Mouse (Mus musculus) neural tube, embryonic 15.5 days (tissue): ENCODE results near the gene H60b. TPM values are rescaled to one million over a fixed set of nuclear protein-coding genes. Genes with fewer than 3 reads are reported as not detected.

Source experiments
- ATAC-seq: fragments of 200-750 bp; cut with Nextera tagmentation; 2 replicates; pipeline ENCODE4 v1.8.0; 2017; ENCODE audit warnings: mild to moderate bottlenecking, moderate TSS enrichment, moderate library complexity; ENCODE audit not compliant: low FRiP score
- H3K27ac ChIP-seq: fragments of 300-500 bp; sonication (generic); replicated peaks from 2 replicates; pipeline ENCODE4 v1.5.1; 2015; ENCODE audit warnings: mild to moderate bottlenecking, inconsistent platforms
- H3K27me3 ChIP-seq: fragments of 300-500 bp; sonication (generic); replicated peaks from 2 replicates; pipeline ENCODE4 v1.6.1; 2015; ENCODE audit warnings: inconsistent platforms
- H3K36me3 ChIP-seq: fragments of 300-500 bp; sonication (generic); 2 replicates; pipeline ENCODE4 v1.6.1; 2015; ENCODE audit warnings: inconsistent platforms
- H3K4me1 ChIP-seq: fragments of 300-500 bp; sonication (generic); 2 replicates; pipeline ENCODE4 v1.6.1; 2015; ENCODE audit warnings: inconsistent platforms
- H3K4me2 ChIP-seq: fragments of 300-500 bp; sonication (generic); 2 replicates; pipeline ENCODE4 v1.6.1; 2015; ENCODE audit warnings: inconsistent platforms, mild to moderate bottlenecking, moderate library complexity
- H3K4me3 ChIP-seq: fragments of 300-500 bp; sonication (generic); replicated peaks from 2 replicates; pipeline ENCODE4 v1.5.1; 2015; ENCODE audit warnings: mild to moderate bottlenecking, inconsistent platforms
- H3K9ac ChIP-seq: fragments of 300-500 bp; sonication (generic); replicated peaks from 2 replicates; pipeline ENCODE4 v1.6.1; 2015; ENCODE audit warnings: mild to moderate bottlenecking, inconsistent platforms
- H3K9me3 ChIP-seq: fragments of 300-500 bp; sonication (generic); replicated peaks from 2 replicates; pipeline ENCODE4 v1.6.1; 2016; ENCODE audit warnings: inconsistent platforms
- WGBS: fragments of 180-500 bp; shearing (Covaris S2); methylation state at CpG from one replicate; pipeline ENCODE4 v1.1.7; 2015; ENCODE audit warnings: mixed read lengths; 5-methylcytosine and 5-hydroxymethylcytosine counted together
- polyA plus RNA-seq: library from polyadenylated mRNA; unstranded; fragments of >200 nt; fragmentation: Nextera tagmentation; extraction: Ambion mirVana; gene quantifications from 2 replicates; pipeline ENCODE4 v1.2.1, GENCODE M21; 2015

H60b gene
- polyA plus RNA-seq, 1 experiment from 2014 or later: 0.23 TPM

DNA sequence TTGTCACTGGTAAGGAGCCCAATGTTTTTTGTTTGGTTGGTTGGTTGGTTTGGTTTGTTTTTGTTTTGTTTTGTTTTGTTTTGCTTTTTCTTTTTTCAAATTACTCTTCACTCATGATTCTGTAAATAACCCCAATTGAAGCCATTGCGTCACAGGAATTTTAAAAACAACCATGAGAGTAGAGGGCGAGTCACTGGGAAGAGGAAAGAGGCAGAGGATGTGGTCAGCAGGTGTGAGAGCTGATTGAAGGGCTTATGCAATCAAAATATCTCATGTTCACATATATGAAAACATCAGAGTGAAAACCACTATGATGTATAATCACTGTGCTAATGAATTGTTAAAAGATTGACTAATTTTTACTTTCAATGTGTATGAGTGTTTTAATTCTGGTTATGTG lies 140.9 kb downstream of the H60b start:
- Histone ChIP-seq H3K4me3 (no peak overlapping the region), H3K27me3 (no peaks in the 10 kb centered on the region), H3K4me1 (no peaks in the 10 kb centered on the region), H3K36me3 (no peaks in the 10 kb centered on the region), H3K27ac (no peak overlapping the region), H3K4me2 (no peak overlapping the region), H3K9me3 (no peaks in the 10 kb centered on the region), H3K9ac (no peak overlapping the region)
- ATAC-seq: no peak
- 87% methylated on average over 2 of the region's 2 CpGs for WGBS

DNA sequence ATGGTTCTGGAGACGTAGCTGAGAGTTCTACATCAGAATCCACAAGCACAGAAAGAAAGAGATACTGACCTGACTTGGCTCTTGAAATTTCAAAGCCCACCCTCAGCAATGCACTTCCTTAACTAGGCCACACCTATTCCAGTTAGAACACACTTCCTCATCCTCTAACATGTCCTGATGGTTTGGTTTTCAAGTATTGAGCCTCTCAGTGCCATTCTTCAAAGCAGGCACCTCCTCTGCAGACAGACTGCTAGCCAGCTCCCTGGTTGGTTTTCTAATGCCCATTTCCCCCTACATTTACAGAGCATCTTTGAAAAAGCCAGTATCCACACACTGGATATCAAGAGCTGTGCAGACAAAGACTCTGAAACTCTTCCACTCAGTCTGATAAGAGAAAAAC lies 143.3 kb downstream of the H60b start:
- H3K27me3 ChIP-seq: no peaks in the 10 kb centered on the region
- no peak for ATAC-seq
- H3K9ac ChIP-seq: no peak overlapping the region
- no peak overlapping the region for H3K4me2 ChIP-seq
- WGBS: 100% methylated on average over 1 of the region's 1 CpGs
- H3K4me1 ChIP-seq: no peaks in the 10 kb centered on the region
- H3K36me3 ChIP-seq: no peaks in the 10 kb centered on the region
- no peaks in the 10 kb centered on the region for H3K9me3 ChIP-seq
- H3K27ac ChIP-seq: no peak overlapping the region
- H3K4me3 ChIP-seq: no peak overlapping the region

DNA sequence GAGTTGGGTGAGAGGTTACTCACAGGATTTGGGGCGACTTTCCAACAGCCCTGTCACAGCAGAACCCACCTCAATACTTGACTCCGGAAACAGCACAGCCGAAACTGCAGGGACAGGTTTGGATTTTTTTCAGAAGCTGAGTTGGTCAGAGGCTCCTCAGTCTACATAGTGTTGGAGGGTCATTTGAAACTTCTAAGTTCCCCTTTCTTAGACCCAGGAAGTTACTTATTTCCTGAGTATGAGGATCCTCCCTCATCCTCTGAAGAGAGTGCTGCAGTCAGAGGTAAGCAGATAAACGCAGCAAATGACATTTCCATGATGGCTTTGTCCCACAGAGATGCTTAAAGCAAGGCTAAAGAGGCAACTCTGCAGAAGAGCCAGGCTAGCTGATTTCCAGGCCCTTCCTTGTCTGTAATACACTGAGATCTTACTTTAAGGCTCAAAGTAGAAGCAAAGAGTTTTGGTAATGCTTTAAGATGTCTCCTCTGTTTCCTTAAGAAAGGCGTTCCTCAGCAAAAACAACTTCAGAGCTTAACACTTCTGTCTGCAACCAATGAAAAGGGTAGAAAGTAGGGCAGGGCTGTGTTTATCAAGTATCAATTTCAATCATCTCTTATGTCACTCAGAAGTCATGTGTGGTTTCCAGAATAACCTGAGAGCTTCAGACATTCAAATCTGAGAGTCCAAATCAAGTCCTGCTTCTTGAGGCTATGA lies 144.1 kb downstream of the H60b start:
- Histone ChIP-seq H3K27me3 (no peaks in the 10 kb centered on the region), H3K9ac (no peak overlapping the region), H3K36me3 (no peaks in the 10 kb centered on the region), H3K4me3 (no peak overlapping the region), H3K27ac (no peak overlapping the region), H3K9me3 (no peaks in the 10 kb centered on the region), H3K4me2 (no peak overlapping the region), H3K4me1 (no peaks in the 10 kb centered on the region)
- 86% methylated on average over 5 of the region's 5 CpGs for WGBS
- ATAC-seq: no peak

DNA sequence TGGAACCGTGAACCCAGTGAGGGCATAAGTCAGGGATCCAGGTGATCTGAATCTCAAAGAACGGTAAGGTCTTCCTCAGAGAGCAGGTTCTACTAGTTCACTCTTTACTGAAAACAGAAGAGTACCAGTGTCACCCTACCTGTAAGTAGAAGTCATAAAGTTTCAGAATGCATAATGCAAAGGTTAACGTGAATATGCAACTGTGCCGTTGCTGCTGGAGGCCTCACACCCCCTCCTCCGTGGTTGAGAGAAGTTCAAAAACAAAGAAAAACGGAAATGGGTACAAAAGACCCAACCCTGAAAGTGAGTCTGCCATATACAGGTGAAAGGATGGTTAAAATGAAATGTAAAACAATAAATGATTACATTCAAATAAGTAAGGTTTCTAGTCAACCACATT lies 145.3 kb downstream of the H60b start:
- no peak overlapping the region for H3K4me2 ChIP-seq
- no peaks in the 10 kb centered on the region for H3K27me3 ChIP-seq
- H3K36me3 ChIP-seq: no peaks in the 10 kb centered on the region
- no peak overlapping the region for H3K4me3 ChIP-seq
- ATAC-seq: no peak
- H3K9ac ChIP-seq: no peak overlapping the region
- no peak overlapping the region for H3K27ac ChIP-seq
- H3K4me1 ChIP-seq: no peaks in the 10 kb centered on the region
- no peaks in the 10 kb centered on the region for H3K9me3 ChIP-seq
- WGBS: 89% methylated on average over 6 of the region's 6 CpGs

DNA sequence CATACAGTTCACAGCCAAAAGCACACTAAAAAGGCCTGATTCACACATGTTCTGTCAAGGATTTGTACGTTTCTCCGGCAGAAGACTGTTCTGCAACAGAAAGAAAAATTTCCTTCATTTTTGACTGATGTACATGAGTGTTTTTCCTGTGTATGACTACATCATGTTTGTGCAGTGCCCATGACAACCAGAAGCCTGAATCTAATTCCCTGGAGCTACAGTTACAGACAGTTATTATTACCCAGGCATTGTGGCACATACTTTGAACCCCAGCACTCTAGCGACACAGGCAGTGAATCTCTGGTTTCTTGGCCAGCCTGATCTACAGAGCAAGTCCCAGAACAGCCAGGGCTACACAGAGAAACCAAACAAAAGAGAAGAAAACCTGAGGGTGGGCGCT lies 147.4 kb downstream of the H60b start:
- WGBS: 84% methylated on average over 4 of the region's 4 CpGs

DNA sequence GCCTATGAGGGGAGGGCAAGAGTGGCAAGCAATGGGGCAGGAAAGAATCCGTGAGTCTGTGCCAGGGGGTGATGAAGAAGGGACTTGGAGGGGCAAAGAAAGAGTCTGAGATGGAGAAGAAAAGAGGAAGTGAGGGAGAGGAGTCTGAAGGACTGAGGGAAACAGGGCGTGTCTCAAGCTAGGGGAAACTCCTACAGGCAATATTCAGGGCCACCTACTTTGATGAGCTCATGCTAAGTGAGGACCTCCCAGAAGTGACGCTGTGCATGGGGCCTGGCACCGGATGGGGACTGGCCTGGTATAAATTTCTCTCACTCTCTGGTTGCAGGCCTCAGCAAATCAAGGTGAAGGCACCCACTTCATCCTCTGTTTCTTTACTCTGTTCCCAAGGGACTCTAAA lies 148.1 kb downstream of the H60b start:
- WGBS: 62% methylated on average over 4 of the region's 4 CpGs
- no peaks in the 10 kb centered on the region for H3K9me3 ChIP-seq
- H3K4me1 ChIP-seq: no peaks in the 10 kb centered on the region
- no peak overlapping the region for H3K4me3 ChIP-seq
- H3K36me3 ChIP-seq: no peaks in the 10 kb centered on the region
- no peak overlapping the region for H3K9ac ChIP-seq
- ATAC-seq: no peak
- H3K27ac ChIP-seq: no peak overlapping the region
- no peaks in the 10 kb centered on the region for H3K27me3 ChIP-seq
- H3K4me2 ChIP-seq: no peak overlapping the region

More for the DNA sequence above, 147.4 kb downstream of the H60b start:
- ATAC-seq: no peak
- no peak overlapping the region for H3K4me2 ChIP-seq
- H3K27ac ChIP-seq: no peak overlapping the region
- no peaks in the 10 kb centered on the region for H3K36me3 ChIP-seq
- no peaks in the 10 kb centered on the region for H3K27me3 ChIP-seq
- no peaks in the 10 kb centered on the region for H3K4me1 ChIP-seq
- no peak overlapping the region for H3K9ac ChIP-seq
- H3K4me3 ChIP-seq: no peak overlapping the region
- no peaks in the 10 kb centered on the region for H3K9me3 ChIP-seq

DNA sequence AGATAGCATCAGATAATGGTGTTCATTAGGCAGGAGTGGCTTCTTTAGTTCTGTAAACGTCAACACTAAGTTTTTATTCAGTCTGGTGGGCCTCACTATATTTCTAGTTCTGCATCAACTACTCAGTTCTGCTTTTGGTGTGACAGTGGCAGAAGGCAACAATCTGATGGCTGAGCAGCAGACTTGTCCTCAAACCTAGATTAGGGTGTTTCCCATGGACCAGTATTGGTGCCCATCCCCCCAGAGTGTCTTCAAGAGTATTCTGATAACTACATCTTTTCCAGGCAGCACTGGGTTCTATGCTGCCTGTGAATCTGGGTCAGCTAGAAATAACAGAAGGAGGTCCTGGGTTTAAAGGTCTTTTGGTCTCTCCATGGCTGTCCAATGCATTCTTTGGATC lies 149.8 kb downstream of the H60b start:
- Histone ChIP-seq H3K9me3 (no peaks in the 10 kb centered on the region), H3K4me1 (no peaks in the 10 kb centered on the region), H3K9ac (no peak overlapping the region), H3K36me3 (no peaks in the 10 kb centered on the region), H3K27ac (no peak overlapping the region), H3K27me3 (no peaks in the 10 kb centered on the region), H3K4me3 (no peak overlapping the region), H3K4me2 (no peak overlapping the region)
- no peak for ATAC-seq
- 79% methylated on average over 1 of the region's 1 CpGs for WGBS

DNA sequence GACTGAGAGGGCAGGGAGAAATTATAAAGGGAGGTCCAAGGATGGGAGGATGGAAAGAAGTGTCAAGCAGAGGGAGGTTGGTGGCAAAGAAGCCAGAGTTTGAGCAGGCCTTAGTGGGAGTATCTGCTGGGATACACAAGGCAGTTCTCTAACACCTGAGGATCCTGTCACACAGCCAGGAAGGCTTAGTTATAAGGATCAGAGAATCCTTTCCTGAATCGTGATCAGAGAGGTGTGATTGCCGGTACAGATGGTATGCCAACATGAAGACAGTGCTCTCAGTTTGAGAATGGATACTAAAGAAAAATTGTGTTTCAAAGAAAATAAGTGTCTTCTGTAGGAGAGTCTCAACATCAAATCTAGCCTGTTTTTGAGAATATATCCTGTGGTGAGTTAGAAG lies 164.5 kb downstream of the H60b start:
- no peak overlapping the region for H3K4me3 ChIP-seq
- no peaks in the 10 kb centered on the region for H3K36me3 ChIP-seq
- no peak overlapping the region for H3K9ac ChIP-seq
- WGBS: 88% methylated on average over 2 of the region's 2 CpGs
- H3K9me3 ChIP-seq: no peaks in the 10 kb centered on the region
- no peak overlapping the region for H3K4me2 ChIP-seq
- no peaks in the 10 kb centered on the region for H3K4me1 ChIP-seq
- H3K27me3 ChIP-seq: no peaks in the 10 kb centered on the region
- ATAC-seq: no peak
- H3K27ac ChIP-seq: no peak overlapping the region

Other genes with a start within 250 kb of the H60b start
- gene 4930444G20Rik, start 90.5 kb upstream of the H60b start, polyA plus RNA-seq: not detected in 2 replicates
- 1.6 and 3.4 TPM in 2 replicates for gene E030030I06Rik, start 9.3 kb upstream of the H60b start, polyA plus RNA-seq
- 0.91 and 1.4 TPM in 2 replicates for gene Raet1e, start within 50 bp of the H60b start, polyA plus RNA-seq
- gene Raet1d, start 202.0 kb downstream of the H60b start, polyA plus RNA-seq: 2.0 TPM in 2 replicates